Mouse (Mus musculus) mouse trophoblast stem cell (cell line): Measurements from ENCODE around the gene Cx3cr1.

ENCODE experiments used
- in situ Hi-C, 2 experiments: fragments of 300-500 bp; cut with MseI, MboI; formaldehyde crosslinking; loops; 2 replicates in 1 of 2; 3 replicates in 1 of 2; pipeline ENCODE4 v1.15.1; 2025

The Cx3cr1 gene

GRCm38 (mm10) chr9:120082691-120083090, 13.0 kb upstream of the Cx3cr1 start:
- in situ Hi-C loops: no loop called here

DNA sequence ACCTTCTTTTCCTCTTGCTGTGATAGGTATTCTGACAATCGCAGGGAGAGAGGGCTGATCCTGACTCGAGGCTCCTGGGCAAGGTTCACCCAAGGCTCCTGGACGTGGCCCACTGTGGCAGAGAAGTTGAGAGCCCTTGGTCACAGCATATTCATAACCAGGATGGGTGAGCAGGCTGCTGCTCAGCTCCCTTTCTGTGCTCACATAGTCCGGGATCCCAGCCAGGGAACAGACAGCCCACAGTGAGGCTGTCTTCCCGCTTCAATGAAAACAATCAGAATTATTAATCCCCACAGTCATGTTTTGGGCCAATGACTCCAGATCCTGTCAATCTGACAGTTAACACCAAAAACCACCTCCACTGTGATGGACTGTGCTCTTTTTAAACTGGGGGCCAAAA, 12.3 kb upstream of the Cx3cr1 start:
- in situ Hi-C loops: no loop called here

DNA sequence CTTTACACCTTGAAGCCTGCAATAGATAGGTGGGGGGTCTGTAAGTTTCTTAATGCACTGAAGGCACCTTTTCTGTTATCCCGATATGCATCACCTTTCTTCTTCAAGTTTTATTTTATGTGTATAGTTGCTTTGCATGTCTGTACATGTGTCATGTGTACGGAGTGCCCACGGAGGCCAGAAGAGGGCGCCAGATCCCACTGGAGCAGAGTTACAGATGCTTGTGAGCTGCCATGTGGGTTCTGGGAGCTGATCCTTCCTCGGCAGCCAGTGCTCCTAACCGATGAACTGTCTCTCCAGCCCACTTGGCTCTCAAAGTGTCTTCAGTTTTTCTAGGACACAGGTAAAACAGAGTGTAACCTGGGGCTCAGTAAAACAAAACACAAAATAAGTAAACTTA, 11.6 kb upstream of the Cx3cr1 start:
- in situ Hi-C loops: no loop called here

DNA sequence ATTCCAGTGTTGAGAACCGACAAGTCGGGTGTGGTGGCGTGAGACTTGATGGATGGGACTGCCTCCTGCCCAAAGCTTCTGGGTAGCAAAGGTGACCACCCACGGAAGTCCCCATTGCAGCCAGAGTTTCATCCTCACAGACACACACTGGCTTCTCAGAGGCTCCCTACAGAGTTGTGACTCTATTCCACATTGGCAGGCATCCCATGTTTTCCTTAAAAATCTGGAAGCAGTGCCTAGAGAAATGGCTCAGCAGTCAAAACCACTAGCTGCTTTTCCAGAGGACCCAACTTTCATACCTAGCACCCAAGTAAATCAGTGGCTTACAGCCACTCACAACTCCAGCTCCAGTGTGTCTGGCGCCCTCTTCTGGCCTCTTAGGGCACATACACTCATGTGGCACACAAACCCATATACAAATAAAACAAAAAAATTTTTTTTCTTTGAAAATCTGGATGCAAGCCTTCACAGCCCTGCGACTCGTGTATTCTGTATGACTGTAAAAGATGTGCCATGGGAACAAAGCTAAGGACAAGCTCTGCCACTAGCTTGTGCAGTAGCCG, 10.9 kb upstream of the Cx3cr1 start:
- in situ Hi-C loops: no loop called here

DNA sequence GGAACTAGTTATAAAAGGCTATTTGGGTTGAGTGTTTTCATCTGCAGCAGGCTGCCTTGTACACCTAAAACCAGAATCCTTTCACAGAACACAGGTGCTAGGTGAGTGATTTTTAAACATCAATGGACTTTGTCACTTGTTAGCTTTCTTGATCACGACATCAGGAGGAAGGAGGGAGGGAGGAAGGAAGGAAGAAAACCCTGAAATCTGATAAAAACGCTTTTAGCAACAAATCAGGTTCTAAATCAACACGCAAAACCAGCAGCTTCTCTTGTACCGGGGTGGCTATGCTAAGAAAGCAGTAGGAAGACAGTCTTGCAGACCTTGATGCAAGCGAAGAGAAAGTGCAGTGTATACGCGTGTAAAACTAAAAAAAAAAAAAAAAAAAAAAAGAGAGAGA, 10.2 kb upstream of the Cx3cr1 start:
- in situ Hi-C loops: loop anchor here in 1 of 2 experiments (10.0 kb wide), 1 partner anchor 125 kb away; no protein-coding TSS in a partner anchor

- in situ Hi-C loops: loop anchor here in 1 of 2 experiments (10.0 kb wide), 1 partner anchor 123 kb away; no protein-coding TSS in a partner anchor
Measured at GRCm38 (mm10) chr9:120078241-120078640, 8.6 kb upstream of the Cx3cr1 start.

DNA sequence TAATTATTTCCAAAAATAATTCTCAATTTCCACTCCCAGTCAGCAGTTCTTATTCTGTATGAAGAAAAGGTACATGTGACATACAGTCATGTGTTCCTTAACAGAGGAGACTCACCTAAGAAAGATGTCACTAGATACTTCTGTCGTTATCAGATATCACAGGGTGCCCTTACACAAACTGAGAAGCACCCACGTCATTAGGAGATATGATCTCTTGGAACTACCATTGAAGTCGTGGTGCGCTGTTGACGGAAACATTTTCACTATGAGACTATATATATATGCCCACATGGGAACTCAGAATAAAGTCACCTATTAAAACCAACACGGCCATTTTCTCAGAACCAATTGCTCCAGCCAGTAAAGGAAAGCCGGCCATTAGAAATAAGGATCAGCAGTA, 4.8 kb upstream of the Cx3cr1 start:
- in situ Hi-C loops: loop anchor here (5.0 to 10.0 kb wide), 2 partner anchors 47 to 120 kb away; no protein-coding TSS in a partner anchor

- in situ Hi-C loops: loop anchor here (5.0 to 10.0 kb wide), 2 partner anchors 46 to 118 kb away; no protein-coding TSS in a partner anchor
Measured at GRCm38 (mm10) chr9:120073169-120073568, 3.5 kb upstream of the Cx3cr1 start.

DNA sequence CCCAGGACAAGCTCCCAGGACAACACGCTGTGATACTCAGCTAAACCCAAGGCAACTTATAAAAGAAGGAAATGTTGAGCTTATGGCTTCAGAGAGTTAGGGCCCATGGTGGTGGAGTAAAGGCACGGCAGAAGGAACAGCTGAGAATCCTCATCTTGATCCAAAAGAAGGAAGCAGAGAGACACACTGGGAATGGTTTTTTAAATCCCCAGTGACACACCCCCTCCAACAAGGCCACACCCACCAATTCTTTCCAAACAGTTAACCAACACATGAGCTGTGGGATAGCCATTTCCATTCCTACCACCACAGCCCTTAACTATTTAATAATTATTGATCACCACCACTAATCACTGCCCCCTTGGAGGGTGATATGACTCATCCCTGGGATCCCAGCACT, 1.6 kb upstream of the Cx3cr1 start:
- in situ Hi-C loops: loop anchor here (5.0 to 10.0 kb wide), 2 partner anchors 44 to 116 kb away; no protein-coding TSS in a partner anchor

- in situ Hi-C loops: no loop called here
Measured at GRCm38 (mm10) chr9:120068047-120068446, 1.6 kb downstream of the Cx3cr1 start.

DNA sequence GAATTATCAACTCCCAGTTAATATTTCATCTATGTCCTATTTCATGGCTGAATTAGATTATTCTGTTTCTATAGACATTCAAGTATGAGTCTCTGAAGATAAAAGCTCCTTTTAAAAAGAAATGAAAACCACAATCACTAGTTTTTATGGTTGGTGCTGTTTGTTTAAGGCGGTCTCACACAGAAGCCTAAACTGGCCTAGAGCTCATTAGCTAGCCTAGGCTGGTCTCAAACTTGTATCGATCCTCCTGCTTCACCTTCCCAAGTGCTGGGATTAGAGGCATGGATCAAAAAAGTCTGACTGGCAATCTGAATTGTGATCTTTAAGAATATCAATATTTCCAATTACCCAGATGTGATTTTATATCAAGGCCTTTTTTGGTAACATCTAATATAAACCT, 2.1 kb downstream of the Cx3cr1 start:
- in situ Hi-C loops: no loop called here

DNA sequence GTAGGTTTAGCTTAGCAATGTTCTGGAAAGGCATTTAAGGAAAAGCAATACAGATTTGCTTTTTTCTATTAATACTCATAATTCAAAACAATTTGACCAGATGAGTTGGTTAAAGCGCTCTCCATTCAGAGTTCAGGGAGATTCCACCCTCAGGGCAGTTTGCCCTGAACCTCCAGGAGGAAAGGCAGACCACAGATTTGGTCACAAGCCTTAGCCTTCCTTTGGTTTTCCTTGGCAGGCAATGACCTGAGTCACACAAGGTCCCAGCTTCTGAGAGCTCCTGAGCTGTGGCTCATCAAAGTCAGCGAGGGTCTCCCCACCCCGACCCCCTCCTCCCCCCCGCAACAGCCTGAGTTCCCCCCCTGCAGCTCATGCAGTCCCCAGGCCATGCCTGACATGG, 5.4 kb downstream of the Cx3cr1 start:
- in situ Hi-C loops: no loop called here

- in situ Hi-C loops: no loop called here
Measured at GRCm38 (mm10) chr9:120058730-120059129, 10.9 kb downstream of the Cx3cr1 start.

DNA sequence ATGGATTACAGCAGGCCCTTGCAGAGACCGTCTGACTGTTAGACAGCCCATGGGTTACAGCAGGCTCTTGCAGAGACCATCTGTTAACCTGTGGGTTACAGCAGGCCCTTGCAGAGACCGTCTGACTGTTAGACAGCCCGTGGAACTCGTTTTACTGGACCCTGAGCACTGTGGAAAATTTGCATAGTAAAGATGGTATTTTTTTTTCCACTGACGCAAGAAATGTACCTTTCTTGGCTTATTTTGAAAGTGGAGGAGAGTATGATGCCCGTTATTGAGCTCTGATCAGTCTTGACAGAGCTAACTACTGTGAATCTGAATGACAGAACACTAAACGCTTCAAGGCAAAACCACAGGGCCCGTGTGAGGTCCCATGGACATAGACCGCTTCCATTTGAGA, 13.5 kb downstream of the Cx3cr1 start:
- in situ Hi-C loops: no loop called here

DNA sequence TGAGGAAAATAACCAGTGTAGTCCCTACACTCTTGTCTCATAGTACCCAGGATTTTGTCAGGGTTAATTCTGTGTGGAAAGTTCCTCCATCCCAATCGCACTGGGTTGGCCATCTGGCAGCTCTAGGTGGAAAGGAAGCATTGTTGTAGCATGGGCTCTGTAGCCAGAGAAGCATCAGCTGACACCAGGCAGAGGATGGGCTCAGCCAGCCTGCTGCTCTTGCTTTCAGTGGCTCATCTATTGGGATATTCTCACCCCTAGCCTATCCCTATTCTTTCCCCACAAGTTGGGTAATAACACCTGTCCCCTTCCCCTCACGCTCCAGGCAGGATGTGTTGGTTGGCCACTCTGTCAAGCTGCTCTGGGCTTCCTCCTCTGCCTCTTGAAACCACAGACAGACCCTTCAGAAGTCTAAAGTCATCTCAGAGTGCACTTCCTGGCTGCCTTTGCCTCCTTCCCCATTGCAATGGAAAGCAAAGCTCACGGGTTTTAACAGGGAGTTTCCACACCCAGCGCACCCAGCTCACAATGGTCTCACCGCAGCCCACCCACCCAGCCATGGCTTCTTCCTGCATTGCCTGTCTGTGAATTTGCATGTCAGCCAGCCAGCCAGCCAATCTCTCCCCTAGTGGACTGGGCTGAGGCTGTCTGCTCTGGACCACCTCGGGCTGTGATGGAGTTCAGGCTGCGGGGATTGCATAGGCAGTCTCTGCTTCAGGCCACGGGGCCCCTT, 15.0 kb downstream of the Cx3cr1 start:
- in situ Hi-C loops: no loop called here

GRCm38 (mm10) chr9:120049407-120049806, 20.3 kb downstream of the Cx3cr1 start:
- in situ Hi-C loops: no loop called here

DNA sequence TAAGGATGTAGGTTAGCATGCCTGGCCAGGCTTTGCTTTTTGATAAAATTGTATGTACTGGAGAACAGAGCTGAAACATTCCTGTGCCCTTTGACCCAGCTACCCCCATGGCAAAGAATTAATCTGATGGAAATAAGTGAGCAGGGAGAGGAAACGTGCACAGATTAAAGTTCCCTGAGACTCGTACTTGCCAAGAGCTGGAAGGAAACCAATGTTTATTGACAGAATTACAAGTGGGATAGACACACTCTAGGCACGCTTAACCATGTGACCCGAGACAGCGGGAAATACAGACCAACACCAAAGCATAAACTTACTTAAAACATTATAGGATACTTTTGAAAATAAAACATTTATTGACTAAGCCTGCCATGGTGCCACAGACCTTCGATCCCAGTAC, 21.2 kb downstream of the Cx3cr1 start:
- in situ Hi-C loops: no loop called here

- in situ Hi-C loops: no loop called here
Measured at GRCm38 (mm10) chr9:120043115-120043514, 26.6 kb downstream of the Cx3cr1 start.

DNA sequence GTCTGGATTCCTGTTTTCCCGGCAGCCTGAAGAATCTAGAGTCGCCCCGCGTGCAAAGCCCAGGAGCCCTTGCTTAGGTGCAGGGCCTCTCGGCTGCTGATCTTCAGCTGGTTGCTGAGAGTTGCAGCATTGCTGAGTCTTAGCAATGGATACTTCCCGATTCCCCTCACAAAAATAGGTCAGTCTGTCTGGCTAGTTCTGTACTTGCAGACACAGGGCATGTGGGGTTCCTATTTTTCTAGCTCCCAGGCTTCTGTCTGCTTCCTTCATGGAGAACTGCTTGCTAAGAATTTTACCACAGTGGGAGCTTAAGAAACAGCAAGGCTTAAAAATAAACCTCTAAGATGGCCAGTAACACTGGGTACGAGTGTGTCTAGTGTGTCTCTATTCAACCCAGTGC, 32.3 kb downstream of the Cx3cr1 start:
- in situ Hi-C loops: no loop called here

GRCm38 (mm10) chr9:120034375-120034774, 35.3 kb downstream of the Cx3cr1 start:
- in situ Hi-C loops: no loop called here

DNA sequence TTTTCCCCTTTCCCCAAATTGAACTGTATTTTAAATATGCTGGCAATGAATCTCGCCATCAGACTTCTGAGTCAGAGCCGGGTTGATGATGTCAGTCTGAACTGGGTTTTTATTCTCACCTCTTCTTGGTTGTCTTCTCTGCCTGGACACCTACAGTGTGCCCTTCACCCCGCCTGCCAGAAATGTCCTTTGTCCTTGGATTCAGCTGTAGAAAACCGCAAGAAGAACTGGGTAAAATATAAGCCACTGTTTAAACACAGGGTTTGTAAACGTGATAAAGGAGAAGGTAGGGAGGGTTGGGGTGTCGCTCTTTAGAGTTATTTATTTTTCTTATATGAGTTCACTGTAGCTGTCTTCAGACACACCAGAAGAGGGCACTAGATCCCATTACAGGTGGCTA, 37.0 kb downstream of the Cx3cr1 start:
- in situ Hi-C loops: no loop called here

DNA sequence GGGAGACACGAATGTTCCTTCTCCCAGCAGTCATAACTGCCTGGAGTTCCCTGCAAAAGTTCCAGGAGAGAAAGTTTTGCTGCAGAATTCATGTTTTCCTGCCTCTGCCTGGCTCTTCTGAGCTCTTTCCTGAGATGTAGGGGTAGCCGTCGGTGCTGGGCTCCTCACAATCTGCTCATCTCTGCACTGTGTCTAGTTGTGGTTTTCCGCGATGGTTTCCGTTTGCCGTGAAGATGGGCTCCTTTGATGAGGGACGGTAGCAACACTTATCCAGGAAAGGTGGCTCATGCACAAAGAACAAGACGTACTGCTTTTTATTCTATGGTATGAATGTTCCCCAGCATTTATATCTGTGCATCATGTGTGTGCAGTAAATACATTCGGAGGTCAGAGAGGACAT, 39.3 kb downstream of the Cx3cr1 start:
- in situ Hi-C loops: no loop called here

GRCm38 (mm10) chr9:120029880-120030279, 39.8 kb downstream of the Cx3cr1 start:
- in situ Hi-C loops: loop anchor here (5.0 kb wide), 1 partner anchor 42 kb away; no protein-coding TSS in a partner anchor
